Mouse (Mus musculus) olfactory bulb, adult 2 months (tissue): ENCODE measurements at regions not wholly inside any gene's neighbourhood (a gene's known extent, or its start where the extent isn't known, plus 50 kb on each side); places are given as distances from the start of the nearest gene placed in this dataset.

Experiments
- CTCF ChIP-seq: fragments of 200-500 bp; IDR thresholded peaks from 2 replicates; pipeline ENCODE4 v1.5.1; 2012; ENCODE audit warnings: low read depth, mild to moderate bottlenecking, low read length, moderate library complexity; ENCODE audit not compliant: insufficient read depth
- POLR2A ChIP-seq: fragments of 200-500 bp; IDR thresholded peaks from 2 replicates; pipeline ENCODE4 v1.6.1; 2012; ENCODE audit warnings: mild to moderate bottlenecking, low read depth, low read length, moderate library complexity; ENCODE audit not compliant: insufficient read depth

- TF ChIP-seq POLR2A (no peak), CTCF (no peak)
Observed at GRCm38 (mm10) chr13:44569241-44569778, 160.0 kb upstream of the Jarid2 start.
